Mouse (Mus musculus) heart, adult 2 months (tissue): ENCODE results near the gene Fgf12.

Source experiments
- CTCF ChIP-seq: fragments of 200-600 bp; IDR thresholded peaks from 2 replicates; pipeline ENCODE4 v1.8.1; 2022; ENCODE audit warnings: antibody characterized with exemption, mild to moderate bottlenecking, moderate library complexity
- POLR2A ChIP-seq: fragments of 200-500 bp; IDR thresholded peaks from 2 replicates; pipeline ENCODE4 v1.6.1; 2011; ENCODE audit warnings: mild to moderate bottlenecking, low read depth, low read length, control low read depth; ENCODE audit not compliant: insufficient read depth

GRCm38 (mm10) chr16:28350624-28351023, 402.2 kb downstream of the Fgf12 start:
- TF ChIP-seq CTCF (no peak), POLR2A (no peak)
